Mouse (Mus musculus) heart, postnatal 25 days (tissue): Measurements from ENCODE around the gene Prss42. TPM values are rescaled to one million over a fixed set of nuclear protein-coding genes. Genes with fewer than 3 reads are reported as not detected.
"Not testable (repeated sequence)": the region's sequence is repeated elsewhere in the genome, so short reads cannot be mapped to it uniquely, and the experiment has no call there.

ENCODE experiments used
- DNase-seq: peaks from one replicate; pipeline ENCODE4 v3.0.0; 2022; ENCODE audit warnings: low spot score
- intact Hi-C: fragments of 180-260 bp; cut with DNase I; formaldehyde crosslinking; loops from one replicate; pipeline ENCODE4 v1.15.1; 2025
- total RNA-seq, 2 experiments: library from RNA; stranded (reverse); gene quantifications; 2 replicates each; pipeline ENCODE4 v1.2.3; 2021

Gene Prss42
- total RNA-seq, 2 experiments from 2014 or later: not detected

GRCm38 (mm10) chr9:110781731-110782130, 16.2 kb upstream of the Prss42 start:
- peak; percentile 84 for DNase-seq
- intact Hi-C loops: loop anchor here (1.0 to 10.0 kb wide), 6 partner anchors 65 to 371 kb away; no protein-coding TSS in a partner anchor

GRCm38 (mm10) chr9:110783611-110784010, 14.4 kb upstream of the Prss42 start:
- DNase-seq: no peak
- intact Hi-C loops: loop anchor here (2.0 to 10.0 kb wide), 4 partner anchors 87 to 373 kb away; no protein-coding TSS in a partner anchor

- intact Hi-C loops: loop anchor here (10.0 kb wide), 1 partner anchor 343 kb away; no protein-coding TSS in a partner anchor
- no peak for DNase-seq
Measured at GRCm38 (mm10) chr9:110788169-110788568, 9.8 kb upstream of the Prss42 start.

GRCm38 (mm10) chr9:110790462-110790861, 7.5 kb upstream of the Prss42 start:
- intact Hi-C loops: no loop called here
- DNase-seq: no peak

GRCm38 (mm10) chr9:110797013-110797412, 953 bp upstream of the Prss42 start:
- intact Hi-C loops: no loop called here

GRCm38 (mm10) chr9:110800834-110801479, 3.0 kb downstream of the Prss42 start:
- no peak for DNase-seq
- intact Hi-C loops: loop anchor here (5.0 kb wide), 1 partner anchor 51 kb away; no protein-coding TSS in a partner anchor

More at GRCm38 (mm10) chr9:110797013-110797412, 953 bp upstream of the Prss42 start:
- no peak for DNase-seq

- intact Hi-C loops: loop anchor here (5.0 kb wide), 1 partner anchor 49 kb away; no protein-coding TSS in a partner anchor
- DNase-seq: no peak
Measured at GRCm38 (mm10) chr9:110803294-110803693, 5.3 kb downstream of the Prss42 start.

- intact Hi-C loops: no loop called here
Measured at GRCm38 (mm10) chr9:110810051-110810450, 12.1 kb downstream of the Prss42 start.

GRCm38 (mm10) chr9:110813789-110814188, 15.8 kb downstream of the Prss42 start, which contains the start of gene Prss44:
Prss44 (plus strand) TSS chr9:110813994.
- intact Hi-C loops: no loop called here
- no peak for DNase-seq

More at GRCm38 (mm10) chr9:110810051-110810450, 12.1 kb downstream of the Prss42 start:
- no peak for DNase-seq

GRCm38 (mm10) chr9:110820546-110820945, 22.6 kb downstream of the Prss42 start:
- intact Hi-C loops, DNase-seq: not testable (repeated sequence)

- DNase-seq: no peak
- intact Hi-C loops: no loop called here
Measured at GRCm38 (mm10) chr9:110821436-110821835, 23.5 kb downstream of the Prss42 start.

- no peak for DNase-seq
- intact Hi-C loops: no loop called here
Measured at GRCm38 (mm10) chr9:110825426-110825825, 27.5 kb downstream of the Prss42 start.

- DNase-seq: no peak
- intact Hi-C loops: no loop called here
Measured at GRCm38 (mm10) chr9:110825832-110826231, 27.9 kb downstream of the Prss42 start.

- intact Hi-C loops: no loop called here
- no peak for DNase-seq
Measured at GRCm38 (mm10) chr9:110826390-110826789, 28.4 kb downstream of the Prss42 start, which contains the start of gene Prss43. Prss43 (plus strand) TSS chr9:110826690.

GRCm38 (mm10) chr9:110833021-110833420, 35.1 kb downstream of the Prss42 start:
- DNase-seq: no peak
- intact Hi-C loops: no loop called here

GRCm38 (mm10) chr9:110834411-110834810, 36.4 kb downstream of the Prss42 start, which contains the start of gene Prss45:
Prss45 (plus strand) TSS chr9:110834588.
- intact Hi-C loops: no loop called here
- no peak for DNase-seq

- intact Hi-C loops: no loop called here
Measured at GRCm38 (mm10) chr9:110834961-110835360, 37.0 kb downstream of the Prss42 start.

GRCm38 (mm10) chr9:110836112-110836511, 38.1 kb downstream of the Prss42 start:
- intact Hi-C loops: no loop called here
- DNase-seq: peak; percentile 16

More at GRCm38 (mm10) chr9:110834961-110835360, 37.0 kb downstream of the Prss42 start:
- no peak for DNase-seq

GRCm38 (mm10) chr9:110840905-110841304, 42.9 kb downstream of the Prss42 start:
- no peak for DNase-seq
- intact Hi-C loops: no loop called here

- intact Hi-C loops: no loop called here
- DNase-seq: no peak
Measured at GRCm38 (mm10) chr9:110841438-110841837, 43.5 kb downstream of the Prss42 start.

GRCm38 (mm10) chr9:110844206-110844605, 46.2 kb downstream of the Prss42 start, which contains the start of gene Prss46:
Prss46 (plus strand) TSS chr9:110844506.
- DNase-seq: no peak
- intact Hi-C loops: no loop called here
